Mouse (Mus musculus) spleen, postnatal 10 days (tissue): ENCODE data around the gene Nova2.

ENCODE experiments used
- DNase-seq, 2 experiments: peaks; one replicate each; pipeline ENCODE4 v3.0.0; 2021 to 2022; ENCODE audit warnings: low spot score in 2 of 2

Nova2 gene

GRCm38 (mm10) chr7:18925162-18925938 is at the start of gene Nova2:
Gene Nova2 (plus strand): TSS chr7:18925888.
- DNase-seq: peak; percentile 24 to 76

GRCm38 (mm10) chr7:18878691-18879090 is 47.0 kb upstream of the Nova2 start:
- no peak for DNase-seq

- DNase-seq: no peak
These were observed 41.5 kb upstream of the Nova2 start for GRCm38 (mm10) chr7:18883991-18884744.

- DNase-seq: peak in 1 of 2 experiments; percentile 49
These were observed 40.8 kb upstream of the Nova2 start for GRCm38 (mm10) chr7:18884745-18885422.

- DNase-seq: no peak
These were observed 38.7 kb upstream of the Nova2 start for GRCm38 (mm10) chr7:18886963-18887362.

- no peak for DNase-seq
These were observed 34.8 kb upstream of the Nova2 start for GRCm38 (mm10) chr7:18890848-18891247.

GRCm38 (mm10) chr7:18891872-18892599 is 33.7 kb upstream of the Nova2 start:
- DNase-seq: peak; percentile 59 to 85

GRCm38 (mm10) chr7:18893009-18893408 is 32.7 kb upstream of the Nova2 start:
- DNase-seq: no peak

GRCm38 (mm10) chr7:18893651-18894430 is 31.8 kb upstream of the Nova2 start:
- DNase-seq: peak in 1 of 2 experiments; percentile 77

- peak in 1 of 2 experiments; percentile 30 for DNase-seq
These were observed 29.2 kb upstream of the Nova2 start for GRCm38 (mm10) chr7:18896536-18896935.

GRCm38 (mm10) chr7:18900513-18900912 is 25.2 kb upstream of the Nova2 start:
- DNase-seq: no peak

- DNase-seq: no peak
These were observed 23.2 kb upstream of the Nova2 start for GRCm38 (mm10) chr7:18902486-18902885.

GRCm38 (mm10) chr7:18904971-18905370 is 20.7 kb upstream of the Nova2 start:
- no peak for DNase-seq

GRCm38 (mm10) chr7:18909797-18910196 is 15.9 kb upstream of the Nova2 start:
- no peak for DNase-seq

- DNase-seq: peak; percentile 95 to 96
These were observed 15.4 kb upstream of the Nova2 start, which contains the start of gene Ccdc61 for GRCm38 (mm10) chr7:18910241-18910831. Gene Ccdc61 (minus strand): TSS chr7:18910415.

- DNase-seq: no peak
These were observed 9.4 kb upstream of the Nova2 start for GRCm38 (mm10) chr7:18916254-18916653.

GRCm38 (mm10) chr7:18917931-18918330 is 7.8 kb upstream of the Nova2 start:
- no peak for DNase-seq

GRCm38 (mm10) chr7:18921069-18921468 is 4.6 kb upstream of the Nova2 start:
- DNase-seq: no peak

GRCm38 (mm10) chr7:18922807-18923206 is 2.9 kb upstream of the Nova2 start:
- DNase-seq: no peak

GRCm38 (mm10) chr7:18923267-18923666 is 2.4 kb upstream of the Nova2 start:
- no peak for DNase-seq
